Mouse (Mus musculus): ENCODE results near the gene Acsm2. TPM values are rescaled to one million over a fixed set of nuclear protein-coding genes. Genes with fewer than 3 reads are reported as not detected.

Gene Acsm2
- total RNA-seq, 2 experiments from 2014 or later = not detected

Other genes with a start within 250 kb of the Acsm2 start
- gene Gp2, start 95.1 kb upstream of the Acsm2 start, total RNA-seq (2021) = under 1 TPM; 0.21 to 0.24 TPM
- not detected for gene Umod, start 75.1 kb upstream of the Acsm2 start, total RNA-seq (2021)
- gene Acsm5, start 34.9 kb upstream of the Acsm2 start, total RNA-seq (2021) = under 1 TPM; 0.12 to 0.36 TPM
- not detected for gene Pdilt, start 30.9 kb upstream of the Acsm2 start, total RNA-seq (2021)
- gene Acsm1, start 52.7 kb downstream of the Acsm2 start, total RNA-seq (2021) = not detected
- not detected for gene Acsm4, start 135.7 kb downstream of the Acsm2 start, total RNA-seq (2021)
- 10 to 100 TPM; 38.3 to 38.8 TPM for gene Thumpd1, start 166.5 kb downstream of the Acsm2 start, total RNA-seq (2021)
- not detected for gene Acsm3, start 206.6 kb downstream of the Acsm2 start, total RNA-seq (2021)
- gene Rexo5, start 239.7 kb downstream of the Acsm2 start, total RNA-seq (2021) = 1 to 10 TPM; 2.9 to 3.5 TPM
- gene Eri2, start 239.7 kb downstream of the Acsm2 start, total RNA-seq (2021) = 1 to 10 TPM; 6.1 to 7.7 TPM

All from layer of hippocampus, postnatal 14 days (tissue).